Mouse (Mus musculus) kidney, embryonic 16.5 days (tissue): ENCODE data around the gene Samd4b. TPM values are rescaled to one million over a fixed set of nuclear protein-coding genes. Genes with fewer than 3 reads are reported as not detected.

Experiments used
- ATAC-seq: fragments of 200-750 bp; cut with Nextera tagmentation; 2 replicates; pipeline ENCODE4 v1.8.0; 2017; ENCODE audit warnings: moderate TSS enrichment; ENCODE audit not compliant: low FRiP score, low TSS enrichment
- H3K27ac ChIP-seq: fragments of 300-500 bp; sonication (generic); 2 replicates; pipeline ENCODE4 v1.5.1; 2014; ENCODE audit warnings: low read length
- H3K27me3 ChIP-seq: fragments of 300-500 bp; sonication (generic); 2 replicates; pipeline ENCODE4 v1.6.1; 2014; ENCODE audit warnings: low read length, control low read depth, mixed read lengths; ENCODE audit not compliant: insufficient read depth
- H3K36me3 ChIP-seq: fragments of 300-500 bp; sonication (generic); 2 replicates; pipeline ENCODE4 v1.6.1; 2014; ENCODE audit warnings: low read length, control low read depth, mixed read lengths; ENCODE audit not compliant: insufficient read depth
- H3K4me1 ChIP-seq: fragments of 300-500 bp; sonication (generic); 2 replicates; pipeline ENCODE4 v1.6.1; 2014; ENCODE audit warnings: low read length, control low read depth, mixed read lengths; ENCODE audit not compliant: insufficient read depth
- H3K4me2 ChIP-seq: fragments of 300-500 bp; sonication (generic); replicated peaks from 2 replicates; pipeline ENCODE4 v1.6.1; 2014; ENCODE audit warnings: low read depth, low read length
- H3K4me3 ChIP-seq: fragments of 300-500 bp; sonication (generic); 2 replicates; pipeline ENCODE4 v1.5.1; 2014; ENCODE audit warnings: mild to moderate bottlenecking, low read length
- H3K9ac ChIP-seq: fragments of 300-500 bp; sonication (generic); replicated peaks from 2 replicates; pipeline ENCODE4 v1.6.1; 2014; ENCODE audit warnings: low read length
- H3K9me3 ChIP-seq: fragments of 300-500 bp; sonication (generic); 2 replicates; pipeline ENCODE4 v1.6.1; 2016; ENCODE audit warnings: low read length, control low read depth
- WGBS: fragments of 180-500 bp; shearing (Covaris S2); extraction: QIAGEN DNeasy Blood & Tissue Kit; methylation state at CpG from one replicate; pipeline ENCODE4 v1.1.7; 2014; 5-methylcytosine and 5-hydroxymethylcytosine counted together
- polyA plus RNA-seq: library from polyadenylated mRNA; unstranded; fragments of >200 nt; fragmentation: Nextera tagmentation; extraction: Ambion mirVana; gene quantifications from 2 replicates; pipeline ENCODE4 v1.2.1, GENCODE M21; 2015

Samd4b gene
- polyA plus RNA-seq, 1 experiment from 2014 or later: 20.7 TPM

DNA sequence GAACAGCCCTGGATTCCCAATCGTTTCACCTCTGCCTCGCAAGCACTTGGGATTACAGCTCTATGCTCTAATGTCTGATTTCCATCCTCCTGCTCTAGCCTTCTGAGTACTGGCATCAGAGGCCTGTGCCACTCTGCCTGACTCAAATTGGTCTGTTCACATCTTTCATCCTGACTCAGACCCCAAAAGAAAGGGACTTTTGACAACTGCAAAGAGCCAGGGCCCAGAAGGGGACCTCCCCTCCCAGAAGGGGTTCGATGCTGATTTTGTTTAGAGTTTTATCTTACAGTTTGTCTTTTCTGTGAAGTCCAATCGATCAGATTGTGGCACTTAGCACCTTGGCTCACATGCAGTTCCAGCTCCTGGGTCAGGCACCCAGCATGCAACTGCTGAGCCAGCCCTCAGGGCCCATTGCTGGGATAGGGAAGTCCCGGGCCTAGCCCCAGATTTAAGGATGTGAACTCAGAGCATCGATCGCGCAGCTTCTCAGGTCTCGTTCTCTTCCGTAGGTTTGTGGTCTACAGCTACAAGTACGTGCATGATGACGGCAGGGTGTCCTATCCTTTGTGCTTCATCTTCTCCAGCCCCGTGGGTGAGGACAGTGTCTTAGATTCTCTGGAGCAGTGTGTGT lies 153.5 kb downstream of the Samd4b start:
- Histone ChIP-seq H3K27me3 (0 out of 2 replicates have a peak, but pooled peaks cover 4% of the 10 kb centered on the region), H3K9ac (peak overlapping the region; percentile 22; the same call in 1 of the 2 replicates), H3K27ac (no peak overlapping the region), H3K4me1 (no peaks in the 10 kb centered on the region), H3K4me2 (no peak overlapping the region), H3K4me3 (no peak overlapping the region), H3K9me3 (no peaks in the 10 kb centered on the region), H3K36me3 (no peaks in the 10 kb centered on the region)
- WGBS: 86% methylated on average over 13 of the region's 13 CpGs
- ATAC-seq: no peak

DNA sequence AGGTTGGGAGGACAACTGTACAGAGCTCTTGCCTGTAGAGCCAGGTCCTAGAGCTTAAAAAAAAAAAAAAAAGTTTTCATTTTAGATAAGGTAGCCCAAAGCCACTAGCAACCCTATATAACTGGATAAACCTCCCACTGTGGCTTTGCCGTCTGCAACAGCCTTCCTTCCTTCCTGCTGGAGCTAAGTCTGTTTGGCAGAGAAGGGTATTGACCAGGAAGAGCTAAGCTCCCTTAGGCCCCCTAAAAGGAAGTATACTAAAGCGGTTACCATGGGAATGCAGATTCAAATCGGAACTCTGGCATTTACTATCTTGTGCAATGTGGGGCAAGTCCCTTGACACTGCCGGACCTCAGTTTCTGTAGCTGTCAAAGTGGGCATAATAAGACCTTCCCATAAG lies 155.3 kb downstream of the Samd4b start:
- Histone ChIP-seq H3K9me3 (no peaks in the 10 kb centered on the region), H3K36me3 (no peaks in the 10 kb centered on the region), H3K9ac (no peak overlapping the region), H3K4me2 (no peak overlapping the region; the same call in 1 of the 2 replicates), H3K27me3 (0 out of 2 replicates have a peak, but pooled peaks cover 4% of the 10 kb centered on the region), H3K27ac (0 out of 2 replicates have a peak overlapping the region, but pooled peaks have one; percentile 28), H3K4me3 (no peak overlapping the region), H3K4me1 (no peaks in the 10 kb centered on the region)
- no peak for ATAC-seq
- WGBS: 39% methylated on average over 4 of the region's 4 CpGs

DNA sequence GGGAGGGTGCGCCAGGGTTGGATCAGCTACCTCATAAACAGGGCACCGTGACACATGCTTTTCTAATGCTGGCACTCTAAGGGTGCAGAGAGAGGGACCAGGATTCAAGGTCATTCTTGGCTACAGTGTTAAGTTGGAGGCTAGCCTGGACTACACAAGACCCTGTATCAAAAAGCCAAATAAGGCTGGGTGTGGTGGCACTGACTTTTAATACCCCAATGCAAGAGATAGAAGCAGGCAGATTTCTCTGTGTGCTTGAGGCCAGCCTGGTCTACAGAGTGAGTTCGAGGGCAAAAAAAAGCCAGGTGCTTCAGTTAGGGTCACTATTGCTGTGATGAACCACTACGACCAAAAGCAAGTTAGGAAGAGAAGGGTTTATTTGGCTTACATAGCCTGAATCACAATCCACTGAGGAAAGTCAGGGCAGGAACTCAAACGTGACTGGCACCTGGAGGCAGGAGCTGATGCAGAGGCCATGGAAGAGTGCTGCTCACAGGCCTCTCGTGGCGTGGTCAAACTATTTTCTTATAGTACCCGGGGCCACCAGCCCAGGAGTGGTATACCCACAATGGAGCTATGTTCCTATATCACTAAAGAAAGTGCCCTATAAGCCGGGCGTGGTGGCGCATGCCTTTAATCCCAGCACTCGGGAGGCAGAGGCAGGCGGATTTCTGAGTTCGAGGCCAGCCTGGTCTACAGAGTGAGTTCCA lies 156.0 kb downstream of the Samd4b start:
- Histone ChIP-seq H3K9ac (no peak overlapping the region), H3K9me3 (no peaks in the 10 kb centered on the region), H3K27ac (no peak overlapping the region; the same call in 1 of the 2 replicates), H3K4me3 (no peak overlapping the region), H3K4me2 (no peak overlapping the region), H3K27me3 (0 out of 2 replicates have a peak, but pooled peaks cover 4% of the 10 kb centered on the region), H3K4me1 (peaks cover 6% of the 10 kb centered on the region; the same call in 1 of the 2 replicates), H3K36me3 (no peaks in the 10 kb centered on the region)
- no peak for ATAC-seq
- 90% methylated on average over 12 of the region's 14 CpGs for WGBS

DNA sequence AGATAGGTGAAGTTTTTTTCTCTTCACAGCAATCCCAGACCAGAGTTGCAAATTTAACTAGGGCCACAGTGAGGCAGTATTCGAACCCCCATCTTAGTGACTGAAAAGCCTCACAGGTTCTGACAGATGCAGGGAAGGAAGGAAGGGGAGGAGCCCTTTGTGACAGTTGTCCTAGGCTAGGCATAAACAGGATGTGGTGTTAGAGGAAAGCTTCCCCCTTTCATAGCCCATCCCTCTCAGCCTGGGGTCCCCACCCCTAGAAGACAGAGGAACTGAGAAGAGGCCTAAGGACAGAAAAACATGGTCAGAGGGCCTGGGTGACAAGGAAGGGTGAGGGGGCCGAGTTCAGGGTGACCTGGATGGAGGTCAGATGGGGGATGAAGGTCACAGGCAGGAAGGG lies 157.2 kb downstream of the Samd4b start:
- Histone ChIP-seq H3K27me3 (0 out of 2 replicates have a peak, but pooled peaks cover 1% of the 10 kb centered on the region), H3K4me1 (peaks cover 6% of the 10 kb centered on the region; the same call in 1 of the 2 replicates), H3K27ac (peak overlapping the region; percentile 53; the same call in 1 of the 2 replicates), H3K4me3 (no peak overlapping the region), H3K9ac (0 out of 2 replicates have a peak overlapping the region, but pooled peaks have one; percentile 22), H3K36me3 (no peaks in the 10 kb centered on the region), H3K9me3 (no peaks in the 10 kb centered on the region), H3K4me2 (no peak overlapping the region)
- 56% methylated on average over 2 of the region's 2 CpGs for WGBS
- no peak for ATAC-seq

DNA sequence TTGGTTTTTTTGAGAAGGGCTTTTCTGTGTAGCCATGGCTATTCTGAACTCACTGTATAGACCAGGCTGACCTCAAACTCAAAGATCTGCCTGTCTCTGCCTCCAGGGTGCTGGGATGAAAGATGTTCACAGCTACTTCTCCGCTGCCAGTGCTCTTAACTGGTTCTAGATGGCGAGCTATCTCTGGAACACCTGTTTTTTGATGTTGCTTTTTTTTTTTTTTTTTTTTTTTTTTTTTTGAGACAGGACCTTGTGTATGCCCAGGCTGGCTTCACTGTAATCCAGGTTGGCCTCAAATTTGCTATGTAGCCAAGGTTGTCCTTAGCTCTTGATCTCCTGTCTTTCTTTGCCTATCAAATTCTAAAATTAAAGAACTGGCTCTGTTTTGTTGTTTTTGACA lies 159.2 kb downstream of the Samd4b start:
- no peak overlapping the region for H3K9ac ChIP-seq
- H3K27me3 ChIP-seq: no peaks in the 10 kb centered on the region
- WGBS: 69% methylated on average over 2 of the region's 2 CpGs
- peaks cover 22% of the 10 kb centered on the region for H3K4me1 ChIP-seq
- no peaks in the 10 kb centered on the region for H3K36me3 ChIP-seq
- H3K4me2 ChIP-seq: no peak overlapping the region
- H3K27ac ChIP-seq: no peak overlapping the region
- no peaks in the 10 kb centered on the region for H3K9me3 ChIP-seq
- no peak overlapping the region for H3K4me3 ChIP-seq
- no peak for ATAC-seq

DNA sequence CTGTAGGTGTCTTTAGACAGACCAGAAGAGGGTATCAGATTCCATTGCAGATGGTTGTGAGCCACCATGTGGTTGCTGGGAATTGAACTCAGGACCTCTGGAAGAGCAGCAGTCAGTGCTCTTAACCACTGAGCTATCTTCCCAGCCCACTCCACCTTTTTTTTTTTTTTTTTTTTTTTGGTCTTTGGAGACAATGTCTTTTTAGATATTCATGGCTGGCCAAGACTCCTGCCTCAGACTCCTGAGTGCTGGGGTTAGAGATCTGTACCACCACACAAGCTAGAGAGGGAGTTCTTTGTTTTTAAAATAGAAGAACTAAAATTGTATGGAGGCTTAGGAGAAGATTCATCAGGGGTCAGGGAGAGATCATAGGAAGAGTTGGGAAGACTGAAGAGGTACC lies 160.0 kb downstream of the Samd4b start:
- Histone ChIP-seq H3K27ac (no peak overlapping the region), H3K4me2 (no peak overlapping the region), H3K4me1 (peaks cover 28% of the 10 kb centered on the region), H3K9ac (no peak overlapping the region), H3K4me3 (no peak overlapping the region), H3K27me3 (no peaks in the 10 kb centered on the region), H3K9me3 (no peaks in the 10 kb centered on the region), H3K36me3 (no peaks in the 10 kb centered on the region)
- no peak for ATAC-seq

DNA sequence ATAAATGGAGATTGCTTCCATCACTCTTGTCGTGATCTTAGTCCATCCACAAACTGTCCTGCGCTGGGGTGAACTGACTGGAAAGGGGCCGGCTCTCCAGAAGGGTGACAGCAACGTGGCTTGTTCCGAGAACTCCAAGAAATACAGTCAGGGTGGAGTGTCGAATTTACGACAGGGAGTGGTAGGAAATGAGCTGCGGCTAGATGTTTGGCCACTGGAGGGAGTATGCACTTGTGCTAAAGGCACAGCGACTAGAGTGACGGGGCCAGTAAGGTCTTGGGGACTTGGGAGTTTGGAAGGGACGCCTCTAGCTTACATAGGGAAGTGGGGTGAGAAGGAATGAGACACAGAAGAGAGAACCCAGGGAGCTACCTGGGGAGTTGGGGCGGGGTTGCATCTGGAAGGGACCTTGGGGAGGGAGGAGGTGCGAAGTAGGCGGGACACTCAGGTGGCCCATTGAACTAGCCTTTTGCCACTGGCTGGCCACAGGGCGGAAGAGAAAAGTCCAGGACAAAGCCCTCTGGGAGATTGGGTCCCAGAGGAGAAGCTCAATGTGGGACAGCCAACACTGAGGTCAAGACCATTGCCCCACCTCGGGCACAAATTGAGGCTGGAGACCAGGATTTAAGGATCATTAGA lies 160.9 kb downstream of the Samd4b start, which contains the start of gene Gmfg:
Gene Gmfg, plus strand, starts transcription at position 516 of the 639 bp plus-strand sequence.
- Histone ChIP-seq H3K4me1 (peaks cover 28% of the 10 kb centered on the region), H3K9ac (peak within 1 kb of the TSS; percentile 72), H3K4me3 (peak within 1 kb of the TSS; percentile 68), H3K36me3 (no peaks in the 10 kb centered on the region), H3K27ac (peak within 1 kb of the TSS; percentile 83), H3K4me2 (peak within 1 kb of the TSS; percentile 66), H3K9me3 (no peaks in the 10 kb centered on the region), H3K27me3 (no peaks in the 10 kb centered on the region)
- peak; percentile 46 for ATAC-seq
- WGBS: 1% methylated on average over 16 of the region's 16 CpGs

DNA sequence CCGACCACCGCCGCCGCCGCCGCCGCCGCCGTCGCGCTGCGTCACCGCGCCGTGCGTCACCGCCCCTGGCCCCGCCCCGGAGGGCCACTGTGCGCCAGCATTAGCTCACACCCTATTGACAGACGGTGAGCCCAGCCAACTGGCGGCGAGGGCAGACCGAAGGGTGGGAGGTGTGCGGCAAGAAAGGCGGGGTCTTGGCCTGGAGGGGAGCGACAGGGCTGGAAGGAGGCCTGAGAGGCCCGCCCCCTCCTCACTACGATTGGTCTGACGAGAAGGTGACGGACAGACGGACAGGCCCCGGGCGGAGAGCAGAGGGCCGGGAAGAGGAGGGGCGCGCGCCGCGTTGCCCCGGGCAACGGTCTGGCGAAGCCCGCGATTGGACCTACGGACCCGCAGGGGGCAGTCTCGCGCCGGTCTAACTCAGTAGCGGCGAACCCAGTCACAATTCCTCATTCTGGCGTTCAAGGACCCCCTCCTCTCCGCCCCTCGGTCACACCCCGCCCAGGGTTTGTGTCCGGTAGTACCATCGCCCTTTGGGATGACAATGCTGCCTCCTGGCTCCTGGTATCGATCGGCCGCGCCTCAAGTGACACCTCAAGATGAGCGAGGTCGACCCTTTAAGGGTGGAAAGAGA lies 161.6 kb downstream of the Samd4b start:
- Histone ChIP-seq H3K9me3 (no peaks in the 10 kb centered on the region), H3K27ac (peak overlapping the region; percentile 83), H3K4me3 (peak overlapping the region; percentile 68), H3K4me1 (peaks cover 28% of the 10 kb centered on the region), H3K36me3 (no peaks in the 10 kb centered on the region), H3K9ac (peak overlapping the region; percentile 82), H3K4me2 (peak overlapping the region; percentile 73), H3K27me3 (no peaks in the 10 kb centered on the region)
- under 1% methylated on average over 57 of the region's 64 CpGs for WGBS
- peak; percentile 99 for ATAC-seq

GRCm38 (mm10) chr7:28435660-28436259 lies 162.2 kb downstream of the Samd4b start:
- no peaks in the 10 kb centered on the region for H3K36me3 ChIP-seq
- H3K27ac ChIP-seq: peak overlapping the region; percentile 48; the same call in 1 of the 2 replicates
- peak overlapping the region; percentile 73 for H3K4me2 ChIP-seq
- WGBS: 0% methylated on average over 33 of the region's 70 CpGs
- no peaks in the 10 kb centered on the region for H3K9me3 ChIP-seq
- peak overlapping the region; percentile 82 for H3K9ac ChIP-seq
- peaks cover 28% of the 10 kb centered on the region for H3K4me1 ChIP-seq
- ATAC-seq: peak; percentile 43
- H3K4me3 ChIP-seq: peak overlapping the region; percentile 68
- H3K27me3 ChIP-seq: no peaks in the 10 kb centered on the region
